Mouse (Mus musculus) CD8-positive naive resting alpha-beta T cell, adult 2 months (primary cell): ENCODE measurements around the gene Zbed6.

Experiments
- DNase-seq, 2 experiments: peaks; one replicate each; pipeline ENCODE4 v3.0.0; 2022; ENCODE audit warnings: low read depth in 2 of 2, low spot score in 2 of 2

The Zbed6 gene

GRCm38 (mm10) chr1:133663427-133663826 lies 2.7 kb upstream of the Zbed6 start:
- no peak for DNase-seq

DNA sequence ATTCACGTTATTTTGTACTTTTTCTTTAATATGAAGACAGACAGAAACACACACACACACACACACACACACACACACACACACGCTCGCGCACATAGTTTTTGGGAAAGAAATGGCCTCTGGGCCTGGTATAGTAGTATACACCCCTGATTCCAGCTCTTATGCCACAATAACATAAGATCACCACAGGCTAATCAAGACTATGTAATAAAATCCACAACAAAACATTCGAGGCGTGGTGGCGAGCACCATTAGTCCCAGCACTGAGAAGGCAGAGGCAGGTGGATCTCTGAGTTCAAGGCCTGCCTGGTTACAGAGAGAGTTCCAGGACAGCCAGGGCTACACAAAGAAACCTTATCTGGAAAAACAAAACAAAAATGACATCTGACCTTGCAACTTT lies 2.3 kb upstream of the Zbed6 start:
- DNase-seq: no peak

DNA sequence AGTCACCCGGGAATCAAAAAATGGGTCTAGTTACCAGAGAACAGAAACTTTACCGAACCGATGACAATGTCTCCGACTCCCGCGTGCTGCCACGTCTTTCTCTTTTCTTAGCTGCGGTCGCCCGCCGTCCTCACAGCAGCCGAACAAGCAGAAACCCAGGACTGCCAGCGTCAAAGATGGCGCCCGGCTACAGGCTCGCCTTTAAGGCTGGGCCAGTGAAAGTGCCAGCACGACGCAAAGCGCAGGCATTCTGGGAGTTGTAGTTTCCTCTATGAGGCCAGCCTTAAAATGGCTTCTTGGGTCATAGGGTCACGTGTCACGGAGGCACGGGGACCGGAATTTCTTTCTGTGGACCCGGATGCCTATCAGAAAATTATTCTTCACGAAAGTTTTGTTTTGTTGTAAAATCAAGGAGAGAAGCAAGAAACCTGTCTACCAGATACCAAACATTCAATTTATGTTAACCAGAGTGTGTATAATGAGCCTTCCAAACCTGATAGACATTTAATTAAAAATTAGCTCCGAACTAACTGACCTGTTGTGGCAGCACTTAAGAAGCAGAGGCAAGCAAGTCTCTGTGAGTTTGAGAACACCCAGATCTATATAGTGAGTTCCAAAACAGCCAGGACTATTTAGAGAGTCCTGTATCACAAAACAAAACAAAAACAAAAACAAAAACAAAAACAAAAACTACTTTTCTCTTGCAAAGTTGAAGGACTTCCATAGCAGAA lies 683 bp upstream of the Zbed6 start, which contains the start of gene Gm38394:
TSS of gene Gm38394 (minus strand) at position 116 of the 731 bp plus-strand sequence.
- DNase-seq: peak; percentile 84 to 89

DNA sequence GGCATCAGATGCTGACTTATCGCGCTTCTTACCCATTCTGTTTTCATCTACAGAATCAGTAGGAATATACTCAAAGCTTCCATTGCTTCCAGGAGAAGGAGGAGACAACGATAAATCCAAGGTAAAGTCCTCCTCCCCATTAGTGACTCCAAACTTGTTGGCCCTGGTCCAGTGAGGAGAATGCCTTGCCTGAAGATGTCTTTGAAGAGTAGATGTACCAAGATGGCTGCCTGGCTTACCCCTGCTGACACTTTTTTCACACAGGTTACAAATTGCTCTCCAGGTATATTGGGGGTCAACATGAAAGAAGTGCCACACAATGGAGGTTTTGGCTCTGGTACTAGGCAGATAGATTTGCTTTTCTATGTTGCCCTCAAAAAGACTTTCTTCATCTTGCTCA lies 1.8 kb downstream of the Zbed6 start:
- DNase-seq: no peak

DNA sequence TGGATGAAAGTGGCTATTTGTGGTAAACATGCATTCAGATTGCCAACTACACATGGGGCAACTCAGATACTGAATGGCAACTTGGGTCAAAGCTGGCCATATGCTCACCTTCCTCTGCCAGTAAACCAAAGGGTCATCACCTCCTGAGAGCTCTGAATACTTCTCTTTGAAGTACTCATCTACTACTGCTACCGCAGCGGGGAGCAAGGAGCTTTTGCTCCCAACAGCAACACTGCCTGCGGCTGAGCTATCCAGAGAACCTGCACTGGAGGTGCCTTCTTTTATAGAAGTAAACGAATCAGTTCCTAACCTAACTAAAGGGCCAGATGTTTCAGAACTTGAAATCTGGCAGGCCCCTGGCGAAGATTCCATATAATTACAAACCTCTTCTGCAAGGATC lies 3.9 kb downstream of the Zbed6 start:
- DNase-seq: no peak

- DNase-seq: no peak
Measured at GRCm38 (mm10) chr1:133653033-133653432, 7.7 kb downstream of the Zbed6 start.

- DNase-seq: no peak
Measured at GRCm38 (mm10) chr1:133650288-133651055, 10.2 kb downstream of the Zbed6 start.

- DNase-seq: no peak
Measured at GRCm38 (mm10) chr1:133645652-133646051, 15.0 kb downstream of the Zbed6 start.

DNA sequence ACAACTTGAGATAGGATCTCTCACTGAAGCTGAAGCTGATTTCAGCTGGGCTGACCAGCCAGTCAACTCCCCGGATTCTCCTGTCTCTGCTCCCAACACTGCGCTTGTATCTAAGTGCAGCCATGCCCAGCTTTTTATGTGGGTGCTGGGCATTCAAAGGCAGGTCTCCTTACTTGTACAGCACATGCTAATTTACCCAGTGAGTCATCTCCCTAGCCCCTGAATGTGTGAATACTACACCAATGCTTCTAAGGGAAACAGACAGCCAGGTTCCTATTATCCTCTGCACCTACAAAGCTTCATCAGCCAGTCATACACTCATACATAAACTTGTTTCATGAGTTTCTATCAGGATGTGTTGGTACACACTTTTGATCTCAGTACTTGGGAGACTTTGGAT lies 19.5 kb downstream of the Zbed6 start:
- DNase-seq: no peak

DNA sequence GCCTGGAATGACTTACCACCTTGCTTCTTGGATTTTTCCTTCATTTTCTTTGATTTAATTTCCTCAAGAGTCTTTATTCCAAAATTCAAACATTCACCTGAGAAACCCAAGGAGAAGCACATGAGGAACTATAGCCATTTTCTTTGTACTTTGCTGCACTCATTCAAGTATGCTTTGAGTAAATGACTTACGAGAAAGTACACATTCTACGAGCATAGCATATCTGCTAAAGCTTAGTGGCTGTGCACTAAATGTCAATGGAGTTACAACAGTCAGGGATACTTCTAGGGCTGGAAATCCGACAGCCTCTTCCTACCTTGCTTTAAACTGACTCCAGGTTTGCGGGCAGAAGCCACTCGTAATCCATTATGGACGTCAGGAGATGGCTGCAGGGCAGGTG lies 22.2 kb downstream of the Zbed6 start:
- DNase-seq: no peak

DNA sequence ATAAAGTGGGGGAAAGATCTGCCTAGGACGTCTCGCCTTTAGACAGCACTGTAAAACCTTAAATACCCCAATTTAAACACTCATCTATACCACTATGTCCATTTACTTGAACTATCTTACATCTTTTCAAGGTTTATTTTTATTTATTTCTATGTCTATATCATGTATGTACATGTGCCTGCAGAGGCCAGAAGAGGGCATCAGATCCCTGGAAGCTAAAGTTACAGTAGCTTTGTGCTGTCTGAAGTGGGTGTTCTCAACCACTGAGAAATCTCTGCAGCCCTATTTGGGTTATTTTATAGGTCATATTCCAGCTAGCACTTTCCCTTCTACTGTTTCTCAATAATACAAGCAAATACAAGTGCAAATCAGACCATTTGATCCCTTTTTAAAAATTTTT lies 28.5 kb downstream of the Zbed6 start:
- DNase-seq: no peak

DNA sequence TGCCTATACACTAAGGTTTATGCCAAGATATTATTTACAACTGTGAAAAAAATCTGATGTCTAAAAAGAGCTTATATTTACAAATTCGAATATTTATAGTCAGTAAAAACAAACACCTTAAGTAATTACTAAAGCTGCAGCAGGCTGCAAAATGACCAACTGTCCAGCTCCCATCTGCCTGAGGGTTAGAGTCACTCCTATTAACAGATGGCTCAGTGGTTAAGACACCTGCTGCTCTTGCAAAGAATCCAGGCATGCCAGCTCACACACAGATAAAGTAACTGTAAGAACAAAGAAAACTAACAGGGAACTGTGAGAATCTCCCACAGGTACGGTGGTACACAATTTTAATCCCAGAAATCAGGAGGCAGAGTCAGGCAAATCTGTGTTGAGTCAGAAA lies 35.6 kb downstream of the Zbed6 start:
- DNase-seq: no peak

- no peak for DNase-seq
Measured at GRCm38 (mm10) chr1:133618311-133618710, 42.4 kb downstream of the Zbed6 start.

DNA sequence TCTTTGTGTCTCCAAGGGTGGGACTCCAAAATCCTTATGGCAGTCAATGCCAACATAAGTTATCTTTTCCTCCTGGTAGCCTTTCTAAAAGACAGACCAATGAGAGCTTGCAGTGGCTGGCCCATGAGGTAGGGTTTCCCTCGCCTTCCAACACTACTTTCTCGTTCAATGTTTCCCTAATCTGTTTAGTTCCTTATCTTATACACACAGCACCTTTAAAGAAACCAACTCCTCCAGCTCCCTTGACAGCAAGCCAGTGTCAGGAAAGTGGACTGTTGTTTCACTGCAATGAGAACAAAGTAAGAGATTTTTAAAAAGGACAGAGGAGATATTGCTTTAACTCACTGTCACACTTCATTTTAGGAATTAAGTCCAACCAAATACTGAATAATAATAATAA lies 42.8 kb downstream of the Zbed6 start:
- DNase-seq: no peak

GRCm38 (mm10) chr1:133613817-133614216 lies 46.9 kb downstream of the Zbed6 start:
- no peak for DNase-seq

- no peak for DNase-seq
Measured at GRCm38 (mm10) chr1:133611436-133611835, 49.2 kb downstream of the Zbed6 start.

DNA sequence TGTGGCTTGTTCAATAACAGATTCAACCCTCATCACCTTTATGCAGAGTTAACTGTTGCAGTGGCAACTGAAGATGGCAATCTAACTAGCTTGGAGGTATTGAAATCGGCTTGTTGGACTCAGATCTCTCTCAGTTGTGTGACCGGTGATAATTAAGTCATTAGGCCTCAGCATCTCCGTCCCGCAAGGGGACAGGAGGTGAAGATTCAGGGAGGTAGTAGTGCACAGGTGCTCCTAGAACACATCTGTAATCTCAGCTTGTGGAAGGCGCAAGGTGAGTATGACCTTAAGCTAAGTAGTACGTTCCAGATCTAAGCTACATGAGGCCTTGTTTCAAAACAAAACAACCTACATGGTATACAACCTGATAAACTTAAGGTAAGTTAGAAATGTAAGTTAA lies 50.1 kb downstream of the Zbed6 start:
- no peak for DNase-seq

DNA sequence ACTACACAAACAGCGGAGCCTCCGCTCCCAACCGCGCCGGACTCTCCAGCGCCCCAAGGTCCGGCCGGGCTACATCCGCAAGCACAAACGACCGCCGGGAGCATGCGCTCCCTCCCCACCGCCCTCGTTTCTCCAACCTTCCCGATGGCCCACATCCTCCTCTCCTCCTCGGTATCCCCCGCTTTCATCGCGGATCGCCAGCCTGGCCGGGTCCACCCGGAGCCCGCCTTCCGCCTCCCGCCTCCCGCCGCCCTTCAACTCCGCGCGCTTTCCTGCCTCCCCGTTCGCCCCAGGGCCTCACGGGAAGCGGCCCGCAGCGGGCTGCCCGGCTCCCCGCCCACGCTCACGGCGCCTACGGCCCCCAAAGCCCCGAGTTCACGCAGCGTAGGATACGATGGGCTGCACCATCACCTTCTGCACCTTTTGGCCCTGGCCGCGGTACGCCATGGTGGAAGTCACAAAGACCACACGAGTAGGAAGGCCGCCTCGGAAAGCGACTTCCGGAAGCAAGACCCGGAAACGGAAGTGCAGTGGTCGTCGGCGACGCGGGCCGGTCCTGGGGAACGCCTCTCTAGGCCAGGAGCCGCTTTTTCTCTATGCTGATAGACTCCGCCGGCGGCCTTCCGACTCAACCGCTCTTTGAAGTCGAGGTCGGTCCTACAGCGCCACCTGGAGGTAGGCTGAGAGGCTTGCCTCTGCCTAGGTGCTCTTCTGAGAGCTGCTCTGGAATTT lies 50.7 kb downstream of the Zbed6 start, which contains the start of gene Snrpe:
TSS of gene Snrpe (minus strand) at position 521 of the 732 bp plus-strand sequence.
- peak; percentile 96 to 97 for DNase-seq
